Mouse (Mus musculus): Measurements from ENCODE around the gene D130052B06Rik. TPM values are rescaled to one million over a fixed set of nuclear protein-coding genes. Genes with fewer than 3 reads are reported as not detected.

D130052B06Rik gene
- polyA plus RNA-seq, 1 experiment from 2014 or later, result not detected

DNA sequence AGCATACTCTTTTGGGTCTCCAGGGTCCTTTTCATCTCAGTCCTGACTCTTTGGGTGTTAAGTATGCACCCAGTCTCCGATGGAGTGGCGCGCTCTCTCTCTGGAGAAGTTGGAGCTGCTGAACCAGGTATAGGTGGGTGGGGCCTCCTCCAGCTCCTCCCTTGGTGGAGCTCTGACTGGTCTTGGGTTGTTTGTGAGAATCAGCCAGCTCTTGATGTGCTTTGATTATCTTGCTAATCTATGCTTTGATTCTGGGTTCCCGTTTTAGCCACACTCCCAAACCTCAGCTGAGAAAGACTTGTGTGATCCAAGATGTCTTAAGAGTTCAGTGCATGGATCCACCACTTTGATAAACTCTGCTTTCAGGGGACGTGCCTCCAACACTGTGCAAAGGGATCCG, 20.2 kb upstream of the D130052B06Rik start, which contains the start of gene Gabrp:
TSS of gene Gabrp (minus strand) at position 101 of the 400 bp plus-strand sequence.
- TF ChIP-seq CTCF (IDR thresholded peaks at IDR 0.05; ENCODE audit: low read depth), result no peak
- Histone ChIP-seq H3K4me1 (replicated peaks; ENCODE audit: control insufficient read depth, insufficient read depth, low read length) (no peaks in the 10 kb centered on the region), H3K4me2 (replicated peaks; ENCODE audit: low read depth) (no peak within 1 kb of the TSS), H3K9me3 (ENCODE audit: control insufficient read depth) (no peaks in the 10 kb centered on the region), H3K4me3 (ENCODE audit: low read depth, low read length) (no peak within 1 kb of the TSS), H3K27me3 (replicated peaks; ENCODE audit: control insufficient read depth, insufficient read depth, low read length) (no peaks in the 10 kb centered on the region), H3K27ac (ENCODE audit: low read depth, low read length) (no peak within 1 kb of the TSS), H3K9ac (ENCODE audit: low read depth, low read length) (no peak within 1 kb of the TSS), H3K36me3 (ENCODE audit: control insufficient read depth, insufficient read depth) (no peaks in the 10 kb centered on the region)
- 49% methylated on average over 6 of the region's 6 CpGs for WGBS
- ATAC-seq, result no peak

DNA sequence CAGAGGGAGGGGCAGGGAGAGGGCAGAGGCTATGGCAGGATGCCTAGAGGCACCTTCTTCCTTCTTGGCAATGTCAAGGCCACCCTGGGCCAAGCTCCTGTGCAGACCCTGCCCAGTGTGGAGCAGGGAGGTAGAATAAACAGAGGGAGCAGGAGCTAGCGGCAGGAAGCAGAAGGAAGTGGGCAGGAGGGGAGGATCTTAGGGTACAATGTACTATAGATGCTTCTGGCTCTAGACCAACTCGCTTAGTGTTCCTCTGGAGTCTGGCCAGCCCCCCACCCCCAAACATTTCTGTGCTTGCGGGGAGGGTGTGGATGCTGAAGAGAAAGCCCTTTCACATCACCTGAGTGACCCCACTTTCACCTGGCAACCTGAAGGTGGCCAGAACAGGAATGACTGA, 19.5 kb upstream of the D130052B06Rik start:
- Histone ChIP-seq H3K27ac (ENCODE audit: low read depth, low read length) (no peak overlapping the region), H3K36me3 (ENCODE audit: control insufficient read depth, insufficient read depth) (no peaks in the 10 kb centered on the region), H3K9me3 (ENCODE audit: control insufficient read depth) (no peaks in the 10 kb centered on the region), H3K27me3 (replicated peaks; ENCODE audit: control insufficient read depth, insufficient read depth, low read length) (no peaks in the 10 kb centered on the region), H3K4me3 (ENCODE audit: low read depth, low read length) (no peak overlapping the region), H3K4me1 (replicated peaks; ENCODE audit: control insufficient read depth, insufficient read depth, low read length) (no peaks in the 10 kb centered on the region), H3K4me2 (replicated peaks; ENCODE audit: low read depth) (no peak overlapping the region), H3K9ac (ENCODE audit: low read depth, low read length) (no peak overlapping the region)
- WGBS, result 27% methylated on average over 3 of the region's 3 CpGs
- no peak for TF ChIP-seq CTCF (IDR thresholded peaks at IDR 0.05; ENCODE audit: low read depth)
- ATAC-seq, result no peak

DNA sequence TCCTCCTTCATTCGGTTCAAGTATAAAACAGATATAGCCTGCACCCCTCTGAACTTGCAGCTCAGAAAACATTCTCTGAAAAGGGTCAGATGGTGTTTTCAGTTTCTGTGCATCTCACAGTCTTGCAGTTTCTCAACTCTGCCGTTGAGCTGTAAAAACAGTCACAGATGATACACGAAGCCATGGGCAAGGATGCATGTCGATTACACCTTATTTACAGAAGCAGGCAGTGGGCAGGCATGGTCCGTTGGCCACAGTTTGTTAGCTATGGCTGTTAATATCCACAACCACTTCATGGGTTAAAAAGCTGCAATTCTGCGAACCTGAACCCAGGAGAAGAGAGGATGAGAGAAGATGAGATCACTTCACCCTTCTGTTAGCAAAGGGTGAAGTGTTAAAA, 12.5 kb upstream of the D130052B06Rik start:
- H3K27me3 ChIP-seq (replicated peaks; ENCODE audit: control insufficient read depth, insufficient read depth, low read length), result no peaks in the 10 kb centered on the region
- WGBS, result 69% methylated on average over 6 of the region's 6 CpGs
- no peak overlapping the region for H3K4me3 ChIP-seq (ENCODE audit: low read depth, low read length)
- no peak for ATAC-seq
- H3K4me2 ChIP-seq (replicated peaks; ENCODE audit: low read depth), result no peak overlapping the region
- H3K4me1 ChIP-seq (replicated peaks; ENCODE audit: control insufficient read depth, insufficient read depth, low read length), result no peaks in the 10 kb centered on the region
- no peak overlapping the region for H3K27ac ChIP-seq (ENCODE audit: low read depth, low read length)
- TF ChIP-seq CTCF (IDR thresholded peaks at IDR 0.05; ENCODE audit: low read depth), result no peak
- no peaks in the 10 kb centered on the region for H3K9me3 ChIP-seq (ENCODE audit: control insufficient read depth)
- no peaks in the 10 kb centered on the region for H3K36me3 ChIP-seq (ENCODE audit: control insufficient read depth, insufficient read depth)
- no peak overlapping the region for H3K9ac ChIP-seq (ENCODE audit: low read depth, low read length)

DNA sequence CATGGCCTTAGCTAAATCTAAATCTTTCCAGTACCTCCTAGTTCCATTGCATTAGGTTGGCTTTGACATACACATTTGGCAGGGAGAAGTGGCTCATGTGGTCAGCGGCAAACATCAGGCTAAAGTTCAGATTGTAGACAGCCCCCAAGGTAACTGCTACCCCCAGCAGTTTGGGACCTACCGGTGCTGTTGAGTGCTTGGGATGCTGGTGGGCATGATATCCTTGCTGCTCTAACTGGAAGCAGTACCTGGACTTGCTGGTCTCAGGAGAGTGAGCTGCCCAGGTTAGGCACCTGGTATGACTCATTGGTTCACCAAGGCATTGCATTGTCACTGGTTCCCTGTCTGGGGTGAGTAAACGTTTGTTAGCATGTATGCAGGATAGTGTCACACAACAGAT, 8.3 kb upstream of the D130052B06Rik start:
- Histone ChIP-seq H3K27ac (ENCODE audit: low read depth, low read length) (no peak overlapping the region), H3K9me3 (ENCODE audit: control insufficient read depth) (no peaks in the 10 kb centered on the region), H3K27me3 (replicated peaks; ENCODE audit: control insufficient read depth, insufficient read depth, low read length) (no peaks in the 10 kb centered on the region), H3K4me2 (replicated peaks; ENCODE audit: low read depth) (no peak overlapping the region), H3K4me1 (replicated peaks; ENCODE audit: control insufficient read depth, insufficient read depth, low read length) (no peaks in the 10 kb centered on the region), H3K4me3 (ENCODE audit: low read depth, low read length) (no peak overlapping the region), H3K9ac (ENCODE audit: low read depth, low read length) (no peak overlapping the region), H3K36me3 (ENCODE audit: control insufficient read depth, insufficient read depth) (no peaks in the 10 kb centered on the region)
- TF ChIP-seq CTCF (IDR thresholded peaks at IDR 0.05; ENCODE audit: low read depth), result no peak
- 86% methylated on average over 3 of the region's 3 CpGs for WGBS
- no peak for ATAC-seq

DNA sequence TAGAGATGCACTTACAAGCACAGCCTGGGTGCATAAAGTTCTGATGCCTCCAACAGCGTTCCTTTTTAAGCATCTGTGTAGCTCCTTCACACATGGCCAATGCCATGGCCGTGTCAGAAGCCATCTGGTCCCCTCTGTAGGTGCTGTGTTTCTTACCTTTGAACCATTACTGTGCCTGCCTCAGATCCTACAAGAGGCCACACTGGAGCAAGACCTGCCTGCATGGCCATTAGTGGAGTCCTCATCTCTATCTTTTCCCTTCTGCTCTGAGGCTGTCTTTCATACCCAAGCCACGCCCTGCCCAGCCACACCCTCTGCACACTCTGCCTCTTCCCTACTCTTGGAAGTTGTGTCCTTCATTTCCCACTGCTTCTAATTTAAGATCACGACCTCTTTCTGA, 6.3 kb upstream of the D130052B06Rik start:
- no peaks in the 10 kb centered on the region for H3K4me1 ChIP-seq (replicated peaks; ENCODE audit: control insufficient read depth, insufficient read depth, low read length)
- no peak overlapping the region for H3K4me2 ChIP-seq (replicated peaks; ENCODE audit: low read depth)
- ATAC-seq, result no peak
- H3K36me3 ChIP-seq (ENCODE audit: control insufficient read depth, insufficient read depth), result no peaks in the 10 kb centered on the region
- TF ChIP-seq CTCF (IDR thresholded peaks at IDR 0.05; ENCODE audit: low read depth), result no peak
- no peaks in the 10 kb centered on the region for H3K9me3 ChIP-seq (ENCODE audit: control insufficient read depth)
- WGBS, result 72% methylated on average over 4 of the region's 4 CpGs
- no peak overlapping the region for H3K4me3 ChIP-seq (ENCODE audit: low read depth, low read length)
- no peaks in the 10 kb centered on the region for H3K27me3 ChIP-seq (replicated peaks; ENCODE audit: control insufficient read depth, insufficient read depth, low read length)
- no peak overlapping the region for H3K9ac ChIP-seq (ENCODE audit: low read depth, low read length)
- no peak overlapping the region for H3K27ac ChIP-seq (ENCODE audit: low read depth, low read length)

DNA sequence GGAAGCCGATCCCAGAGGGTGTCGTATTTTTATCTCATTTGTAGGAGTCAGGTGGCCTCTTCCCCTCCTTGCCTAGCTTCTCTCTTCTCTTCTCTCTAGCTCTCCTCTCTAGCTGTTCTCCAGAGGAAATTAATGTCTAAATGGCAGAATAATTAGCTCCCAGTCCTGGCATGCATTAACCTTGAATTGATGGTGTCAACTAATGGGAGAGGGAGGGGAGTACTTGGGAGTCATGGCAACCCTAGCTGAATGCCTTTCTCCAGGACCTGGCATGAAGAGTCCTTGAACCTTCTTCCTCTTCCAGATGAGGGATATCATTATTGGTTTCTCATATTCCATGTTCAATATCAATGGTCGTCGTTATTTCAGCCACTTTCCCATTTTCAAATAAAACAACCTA, 2.4 kb upstream of the D130052B06Rik start:
- no peaks in the 10 kb centered on the region for H3K36me3 ChIP-seq (ENCODE audit: control insufficient read depth, insufficient read depth)
- 84% methylated on average over 4 of the region's 4 CpGs for WGBS
- no peaks in the 10 kb centered on the region for H3K27me3 ChIP-seq (replicated peaks; ENCODE audit: control insufficient read depth, insufficient read depth, low read length)
- H3K4me2 ChIP-seq (replicated peaks; ENCODE audit: low read depth), result no peak overlapping the region
- H3K9ac ChIP-seq (ENCODE audit: low read depth, low read length), result no peak overlapping the region
- no peaks in the 10 kb centered on the region for H3K4me1 ChIP-seq (replicated peaks; ENCODE audit: control insufficient read depth, insufficient read depth, low read length)
- ATAC-seq, result no peak
- no peaks in the 10 kb centered on the region for H3K9me3 ChIP-seq (ENCODE audit: control insufficient read depth)
- no peak overlapping the region for H3K27ac ChIP-seq (ENCODE audit: low read depth, low read length)
- no peak for TF ChIP-seq CTCF (IDR thresholded peaks at IDR 0.05; ENCODE audit: low read depth)
- H3K4me3 ChIP-seq (ENCODE audit: low read depth, low read length), result no peak overlapping the region

DNA sequence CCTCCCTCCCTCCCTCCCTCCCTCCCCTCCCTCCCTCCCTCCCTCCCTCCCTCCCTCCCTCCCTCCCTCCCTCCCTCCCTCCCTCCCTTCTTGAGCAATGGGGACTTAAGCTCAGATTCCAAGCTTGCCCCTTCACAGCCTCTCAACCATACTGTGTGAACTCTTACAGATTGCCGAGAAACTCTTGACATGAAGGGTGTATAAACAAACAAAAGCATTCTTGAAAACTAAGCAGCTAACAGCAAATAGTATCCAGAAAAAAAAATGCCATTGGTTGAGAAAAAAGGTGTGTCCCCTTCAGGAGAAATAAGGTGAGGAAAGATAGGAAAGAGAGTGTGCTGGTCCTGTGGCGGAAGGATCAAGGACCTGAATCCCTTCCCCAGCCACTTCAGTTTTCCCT, 4.1 kb downstream of the D130052B06Rik start:
- Histone ChIP-seq H3K27me3 (replicated peaks; ENCODE audit: control insufficient read depth, insufficient read depth, low read length) (no peaks in the 10 kb centered on the region), H3K36me3 (ENCODE audit: control insufficient read depth, insufficient read depth) (no peaks in the 10 kb centered on the region), H3K27ac (ENCODE audit: low read depth, low read length) (no peak overlapping the region), H3K4me3 (ENCODE audit: low read depth, low read length) (no peak overlapping the region), H3K9ac (ENCODE audit: low read depth, low read length) (no peak overlapping the region), H3K4me2 (replicated peaks; ENCODE audit: low read depth) (no peak overlapping the region), H3K4me1 (replicated peaks; ENCODE audit: control insufficient read depth, insufficient read depth, low read length) (no peaks in the 10 kb centered on the region), H3K9me3 (ENCODE audit: control insufficient read depth) (no peaks in the 10 kb centered on the region)
- WGBS, result 46% methylated on average over 2 of the region's 2 CpGs
- TF ChIP-seq CTCF (IDR thresholded peaks at IDR 0.05; ENCODE audit: low read depth), result no peak
- no peak for ATAC-seq

Data from intestine, postnatal 0 days (tissue).